Mouse (Mus musculus): ENCODE measurements around the gene Sync. TPM values are rescaled to one million over a fixed set of nuclear protein-coding genes. Genes with fewer than 3 reads are reported as not detected.
A peak's percentile ranks its signal among the peaks of the same experiment; 100 is the strongest.

Sync gene
- polyA plus RNA-seq, 1 experiment = 0.69 TPM

- H3K4me3 ChIP-seq (ENCODE audit: insufficient read depth, low read depth, low read length) = no peak overlapping the region
- DNase-seq = no peak
- H3K27me3 ChIP-seq (replicated peaks; ENCODE audit: control insufficient read depth, insufficient read depth, low read length) = no peaks in the 10 kb centered on the region
- 45% methylated on average over 1 of the region's 1 CpGs for WGBS
- H3K27ac ChIP-seq (ENCODE audit: insufficient read depth, low read depth, low read length) = no peak overlapping the region
- TF ChIP-seq POLR2A (IDR thresholded peaks at IDR 0.05; ENCODE audit: low read depth, low read length) (no peak), CTCF (conservative IDR thresholded peaks at IDR 0.05; ENCODE audit: insufficient read depth, insufficient read length, low read depth, low read length) (no peak)
- peaks cover 15% of the 10 kb centered on the region for H3K4me1 ChIP-seq (ENCODE audit: control insufficient read depth, insufficient read depth, low read length)
- peaks cover 9% of the 10 kb centered on the region for H3K36me3 ChIP-seq (ENCODE audit: control insufficient read depth, insufficient read depth, low read length)
Observed at GRCm38 (mm10) chr4:129324756-129325155, 37.3 kb downstream of the Sync start.

GRCm38 (mm10) chr4:129326191-129326590 lies 38.8 kb downstream of the Sync start:
- Histone ChIP-seq H3K36me3 (ENCODE audit: control insufficient read depth, insufficient read depth, low read length) (peaks cover 9% of the 10 kb centered on the region), H3K4me1 (ENCODE audit: control insufficient read depth, insufficient read depth, low read length) (peaks cover 16% of the 10 kb centered on the region), H3K4me3 (ENCODE audit: insufficient read depth, low read depth, low read length) (no peak overlapping the region), H3K27me3 (replicated peaks; ENCODE audit: control insufficient read depth, insufficient read depth, low read length) (no peaks in the 10 kb centered on the region), H3K27ac (ENCODE audit: insufficient read depth, low read depth, low read length) (peak overlapping the region; percentile 79)
- DNase-seq = peak; percentile 84
- WGBS = 14% methylated on average over 1 of the region's 1 CpGs
- TF ChIP-seq CTCF (conservative IDR thresholded peaks at IDR 0.05; ENCODE audit: insufficient read depth, insufficient read length, low read depth, low read length) (no peak), POLR2A (IDR thresholded peaks at IDR 0.05; ENCODE audit: low read depth, low read length) (no peak)

GRCm38 (mm10) chr4:129332846-129333245 lies 45.4 kb downstream of the Sync start:
- Histone ChIP-seq H3K27me3 (replicated peaks; ENCODE audit: control insufficient read depth, insufficient read depth, low read length) (no peaks in the 10 kb centered on the region), H3K4me3 (ENCODE audit: insufficient read depth, low read depth, low read length) (no peak overlapping the region), H3K36me3 (ENCODE audit: control insufficient read depth, insufficient read depth, low read length) (peaks cover 4% of the 10 kb centered on the region), H3K4me1 (ENCODE audit: control insufficient read depth, insufficient read depth, low read length) (peaks cover 13% of the 10 kb centered on the region; the same call in 1 of the 2 replicates), H3K27ac (ENCODE audit: insufficient read depth, low read depth, low read length) (no peak overlapping the region)
- 12% methylated on average over 1 of the region's 1 CpGs for WGBS
- TF ChIP-seq CTCF (conservative IDR thresholded peaks at IDR 0.05; ENCODE audit: insufficient read depth, insufficient read length, low read depth, low read length) (no peak), POLR2A (IDR thresholded peaks at IDR 0.05; ENCODE audit: low read depth, low read length) (no peak)
- DNase-seq = no peak

GRCm38 (mm10) chr4:129334677-129335215 lies 47.3 kb downstream of the Sync start:
- peaks cover 13% of the 10 kb centered on the region; the same call in 1 of the 2 replicates for H3K4me1 ChIP-seq (ENCODE audit: control insufficient read depth, insufficient read depth, low read length)
- H3K36me3 ChIP-seq (ENCODE audit: control insufficient read depth, insufficient read depth, low read length) = no peaks in the 10 kb centered on the region; the same call in 1 of the 2 replicates
- under 1% methylated on average over 62 of the region's 62 CpGs for WGBS
- TF ChIP-seq CTCF (conservative IDR thresholded peaks at IDR 0.05; ENCODE audit: insufficient read depth, insufficient read length, low read depth, low read length) = no peak
- no peak for TF ChIP-seq POLR2A (IDR thresholded peaks at IDR 0.05; ENCODE audit: low read depth, low read length)
- H3K27ac ChIP-seq (ENCODE audit: insufficient read depth, low read depth, low read length) = peak overlapping the region; percentile 72
- H3K4me3 ChIP-seq (ENCODE audit: insufficient read depth, low read depth, low read length) = peak overlapping the region; percentile 93
- H3K27me3 ChIP-seq (replicated peaks; ENCODE audit: control insufficient read depth, insufficient read depth, low read length) = no peaks in the 10 kb centered on the region
- DNase-seq = no peak

- peak within 1 kb of the TSS; percentile 99 for H3K27ac ChIP-seq (ENCODE audit: insufficient read depth, low read depth, low read length)
- WGBS = under 1% methylated on average over 73 of the region's 73 CpGs
- H3K4me3 ChIP-seq (ENCODE audit: insufficient read depth, low read depth, low read length) = peak within 1 kb of the TSS; percentile 93
- H3K4me1 ChIP-seq (ENCODE audit: control insufficient read depth, insufficient read depth, low read length) = peaks cover 13% of the 10 kb centered on the region; the same call in 1 of the 2 replicates
- H3K36me3 ChIP-seq (ENCODE audit: control insufficient read depth, insufficient read depth, low read length) = no peaks in the 10 kb centered on the region; the same call in 1 of the 2 replicates
- DNase-seq = peak; percentile 99
- TF ChIP-seq CTCF (conservative IDR thresholded peaks at IDR 0.05; ENCODE audit: insufficient read depth, insufficient read length, low read depth, low read length) (no peak), POLR2A (IDR thresholded peaks at IDR 0.05; ENCODE audit: low read depth, low read length) (peak; percentile 50)
- no peaks in the 10 kb centered on the region for H3K27me3 ChIP-seq (replicated peaks; ENCODE audit: control insufficient read depth, insufficient read depth, low read length)
Observed at GRCm38 (mm10) chr4:129335216-129336074, 48.0 kb downstream of the Sync start, which contains the start of the genes Rbbp4 and Zbtb8os. Gene Rbbp4 (minus strand): TSS chr4:129335370. Gene Zbtb8os (plus strand): TSS chr4:129335695.

- 30% methylated on average over 14 of the region's 14 CpGs for WGBS
Observed at GRCm38 (mm10) chr4:129336291-129336690, 48.9 kb downstream of the Sync start.

GRCm38 (mm10) chr4:129339743-129340142 lies 52.3 kb downstream of the Sync start:
- Histone ChIP-seq H3K36me3 (ENCODE audit: control insufficient read depth, insufficient read depth, low read length) (peaks cover 4% of the 10 kb centered on the region), H3K4me1 (ENCODE audit: control insufficient read depth, insufficient read depth, low read length) (no peaks in the 10 kb centered on the region), H3K27me3 (replicated peaks; ENCODE audit: control insufficient read depth, insufficient read depth, low read length) (no peaks in the 10 kb centered on the region), H3K27ac (ENCODE audit: insufficient read depth, low read depth, low read length) (no peak overlapping the region), H3K4me3 (ENCODE audit: insufficient read depth, low read depth, low read length) (no peak overlapping the region)
- WGBS = 97% methylated on average over 3 of the region's 3 CpGs
- DNase-seq = no peak
- TF ChIP-seq CTCF (conservative IDR thresholded peaks at IDR 0.05; ENCODE audit: insufficient read depth, insufficient read length, low read depth, low read length) (no peak), POLR2A (IDR thresholded peaks at IDR 0.05; ENCODE audit: low read depth, low read length) (no peak)

More at GRCm38 (mm10) chr4:129336291-129336690, 48.9 kb downstream of the Sync start:
- no peak for DNase-seq
- H3K36me3 ChIP-seq (ENCODE audit: control insufficient read depth, insufficient read depth, low read length) = no peaks in the 10 kb centered on the region; the same call in 1 of the 2 replicates
- H3K4me1 ChIP-seq (ENCODE audit: control insufficient read depth, insufficient read depth, low read length) = peaks cover 12% of the 10 kb centered on the region; the same call in 1 of the 2 replicates
- no peak for TF ChIP-seq POLR2A (IDR thresholded peaks at IDR 0.05; ENCODE audit: low read depth, low read length)
- no peak for TF ChIP-seq CTCF (conservative IDR thresholded peaks at IDR 0.05; ENCODE audit: insufficient read depth, insufficient read length, low read depth, low read length)
- H3K27me3 ChIP-seq (replicated peaks; ENCODE audit: control insufficient read depth, insufficient read depth, low read length) = no peaks in the 10 kb centered on the region
- H3K4me3 ChIP-seq (ENCODE audit: insufficient read depth, low read depth, low read length) = peak overlapping the region; percentile 72
- peak overlapping the region; percentile 99; the same call in 1 of the 2 replicates for H3K27ac ChIP-seq (ENCODE audit: insufficient read depth, low read depth, low read length)
